Mouse (Mus musculus): ENCODE measurements around the gene Gpcpd1. TPM values are rescaled to one million over a fixed set of nuclear protein-coding genes. Genes with fewer than 3 reads are reported as not detected.
"Not testable (repeated sequence)": the region's sequence is repeated elsewhere in the genome, so short reads cannot be mapped to it uniquely, and the experiment has no call there.

Gene Gpcpd1
- polyA plus RNA-seq, 1 experiment from 2014 or later: 41.7 TPM

GRCm38 (mm10) chr2:132592126-132592525 lies 4.6 kb upstream of the Gpcpd1 start:
- Histone ChIP-seq H3K36me3 (ENCODE audit: control insufficient read depth, insufficient read depth, low read length) (no peaks in the 10 kb centered on the region), H3K27me3 (ENCODE audit: control insufficient read depth, insufficient read depth, low read length) (no peaks in the 10 kb centered on the region), H3K9ac (ENCODE audit: low read length) (no peak overlapping the region), H3K4me1 (ENCODE audit: control insufficient read depth, insufficient read depth, low read length) (no peaks in the 10 kb centered on the region), H3K27ac (ENCODE audit: low read depth, low read length) (no peak overlapping the region), H3K9me3 (ENCODE audit: control insufficient read depth, low read length) (no peaks in the 10 kb centered on the region), H3K4me3 (ENCODE audit: low read depth, low read length) (no peak overlapping the region), H3K4me2 (no peak overlapping the region)
- WGBS: 94% methylated on average over 3 of the region's 3 CpGs
- peak; percentile 8 for DNase-seq (ENCODE audit: low spot score, missing footprints)
- no peak for ATAC-seq (ENCODE audit: low FRiP score)

GRCm38 (mm10) chr2:132591579-132591978 lies 4.0 kb upstream of the Gpcpd1 start:
- H3K9ac ChIP-seq (ENCODE audit: low read length); H3K4me2 ChIP-seq; H3K36me3 ChIP-seq (ENCODE audit: control insufficient read depth, insufficient read depth, low read length); H3K4me1 ChIP-seq (ENCODE audit: control insufficient read depth, insufficient read depth, low read length); H3K4me3 ChIP-seq (ENCODE audit: low read depth, low read length); H3K9me3 ChIP-seq (ENCODE audit: control insufficient read depth, low read length); ATAC-seq (ENCODE audit: low FRiP score); H3K27ac ChIP-seq (ENCODE audit: low read depth, low read length); H3K27me3 ChIP-seq (ENCODE audit: control insufficient read depth, insufficient read depth, low read length): not testable (repeated sequence)
- peak; percentile 28 for DNase-seq (ENCODE audit: low spot score, missing footprints)
- 79% methylated on average over 3 of the region's 3 CpGs for WGBS

- DNase-seq (ENCODE audit: low spot score, missing footprints): peak; percentile 14
- Histone ChIP-seq H3K27me3 (ENCODE audit: control insufficient read depth, insufficient read depth, low read length) (no peaks in the 10 kb centered on the region), H3K27ac (ENCODE audit: low read depth, low read length) (no peak overlapping the region), H3K36me3 (ENCODE audit: control insufficient read depth, insufficient read depth, low read length) (no peaks in the 10 kb centered on the region), H3K4me1 (ENCODE audit: control insufficient read depth, insufficient read depth, low read length) (no peaks in the 10 kb centered on the region), H3K4me2 (no peak overlapping the region), H3K9me3 (ENCODE audit: control insufficient read depth, low read length) (no peaks in the 10 kb centered on the region), H3K4me3 (ENCODE audit: low read depth, low read length) (no peak overlapping the region), H3K9ac (ENCODE audit: low read length) (no peak overlapping the region)
- 84% methylated on average over 6 of the region's 6 CpGs for WGBS
- no peak for ATAC-seq (ENCODE audit: low FRiP score)
Observed at GRCm38 (mm10) chr2:132589906-132590538, 2.5 kb upstream of the Gpcpd1 start.

GRCm38 (mm10) chr2:132586006-132586405 lies 1.5 kb downstream of the Gpcpd1 start:
- 75% methylated on average over 3 of the region's 3 CpGs for WGBS
- no peak overlapping the region for H3K27ac ChIP-seq (ENCODE audit: low read depth, low read length)
- no peaks in the 10 kb centered on the region for H3K36me3 ChIP-seq (ENCODE audit: control insufficient read depth, insufficient read depth, low read length)
- no peak overlapping the region for H3K9ac ChIP-seq (ENCODE audit: low read length)
- no peaks in the 10 kb centered on the region for H3K27me3 ChIP-seq (ENCODE audit: control insufficient read depth, insufficient read depth, low read length)
- no peak overlapping the region for H3K4me2 ChIP-seq
- DNase-seq (ENCODE audit: low spot score, missing footprints) (peak; percentile 23), ATAC-seq (ENCODE audit: low FRiP score) (no peak)
- H3K4me1 ChIP-seq (ENCODE audit: control insufficient read depth, insufficient read depth, low read length): no peaks in the 10 kb centered on the region
- no peak overlapping the region for H3K4me3 ChIP-seq (ENCODE audit: low read depth, low read length)
- no peaks in the 10 kb centered on the region for H3K9me3 ChIP-seq (ENCODE audit: control insufficient read depth, low read length)

GRCm38 (mm10) chr2:132584191-132584590 lies 3.3 kb downstream of the Gpcpd1 start:
- ATAC-seq (ENCODE audit: low FRiP score): no peak
- no peak overlapping the region for H3K4me3 ChIP-seq (ENCODE audit: low read depth, low read length)
- peak; percentile 14 for DNase-seq (ENCODE audit: low spot score, missing footprints)
- WGBS: 90% methylated on average over 1 of the region's 1 CpGs
- no peaks in the 10 kb centered on the region for H3K36me3 ChIP-seq (ENCODE audit: control insufficient read depth, insufficient read depth, low read length)
- no peak overlapping the region for H3K9ac ChIP-seq (ENCODE audit: low read length)
- H3K27me3 ChIP-seq (ENCODE audit: control insufficient read depth, insufficient read depth, low read length): no peaks in the 10 kb centered on the region
- no peak overlapping the region for H3K27ac ChIP-seq (ENCODE audit: low read depth, low read length)
- no peak overlapping the region for H3K4me2 ChIP-seq
- H3K4me1 ChIP-seq (ENCODE audit: control insufficient read depth, insufficient read depth, low read length): no peaks in the 10 kb centered on the region
- no peaks in the 10 kb centered on the region; the same call in 1 of the 2 replicates for H3K9me3 ChIP-seq (ENCODE audit: control insufficient read depth, low read length)

- DNase-seq (ENCODE audit: low spot score, missing footprints): peak; percentile 39
- Histone ChIP-seq H3K4me1 (ENCODE audit: control insufficient read depth, insufficient read depth, low read length) (no peaks in the 10 kb centered on the region), H3K27ac (ENCODE audit: low read depth, low read length) (no peak overlapping the region), H3K9me3 (ENCODE audit: control insufficient read depth, low read length) (no peaks in the 10 kb centered on the region; the same call in 1 of the 2 replicates), H3K36me3 (ENCODE audit: control insufficient read depth, insufficient read depth, low read length) (no peaks in the 10 kb centered on the region), H3K4me2 (no peak overlapping the region), H3K9ac (ENCODE audit: low read length) (no peak overlapping the region), H3K4me3 (ENCODE audit: low read depth, low read length) (no peak overlapping the region), H3K27me3 (ENCODE audit: control insufficient read depth, insufficient read depth, low read length) (no peaks in the 10 kb centered on the region)
- no peak for ATAC-seq (ENCODE audit: low FRiP score)
- WGBS: 93% methylated on average over 3 of the region's 3 CpGs
Observed at GRCm38 (mm10) chr2:132583126-132583525, 4.4 kb downstream of the Gpcpd1 start.

- 76% methylated on average over 4 of the region's 4 CpGs for WGBS
- no peaks in the 10 kb centered on the region for H3K36me3 ChIP-seq (ENCODE audit: control insufficient read depth, insufficient read depth, low read length)
- H3K9me3 ChIP-seq (ENCODE audit: control insufficient read depth, low read length): no peaks in the 10 kb centered on the region; the same call in 1 of the 2 replicates
- H3K4me1 ChIP-seq (ENCODE audit: control insufficient read depth, insufficient read depth, low read length): no peaks in the 10 kb centered on the region
- no peak overlapping the region for H3K9ac ChIP-seq (ENCODE audit: low read length)
- H3K4me2 ChIP-seq: no peak overlapping the region
- H3K27me3 ChIP-seq (ENCODE audit: control insufficient read depth, insufficient read depth, low read length): no peaks in the 10 kb centered on the region
- no peak overlapping the region for H3K4me3 ChIP-seq (ENCODE audit: low read depth, low read length)
- DNase-seq (ENCODE audit: low spot score, missing footprints) (peak; percentile 33), ATAC-seq (ENCODE audit: low FRiP score) (no peak)
- H3K27ac ChIP-seq (ENCODE audit: low read depth, low read length): no peak overlapping the region
Observed at GRCm38 (mm10) chr2:132582227-132582626, 5.3 kb downstream of the Gpcpd1 start.

- H3K36me3 ChIP-seq (ENCODE audit: control insufficient read depth, insufficient read depth, low read length): no peaks in the 10 kb centered on the region
- 87% methylated on average over 3 of the region's 3 CpGs for WGBS
- no peak overlapping the region for H3K9ac ChIP-seq (ENCODE audit: low read length)
- no peaks in the 10 kb centered on the region for H3K27me3 ChIP-seq (ENCODE audit: control insufficient read depth, insufficient read depth, low read length)
- no peak overlapping the region for H3K4me2 ChIP-seq
- ATAC-seq (ENCODE audit: low FRiP score) (no peak), DNase-seq (ENCODE audit: low spot score, missing footprints) (peak; percentile 80)
- peaks cover 9% of the 10 kb centered on the region; the same call in 1 of the 2 replicates for H3K4me1 ChIP-seq (ENCODE audit: control insufficient read depth, insufficient read depth, low read length)
- H3K4me3 ChIP-seq (ENCODE audit: low read depth, low read length): no peak overlapping the region
- H3K9me3 ChIP-seq (ENCODE audit: control insufficient read depth, low read length): no peaks in the 10 kb centered on the region; the same call in 1 of the 2 replicates
- H3K27ac ChIP-seq (ENCODE audit: low read depth, low read length): no peak overlapping the region
Observed at GRCm38 (mm10) chr2:132579689-132580088, 7.8 kb downstream of the Gpcpd1 start.

- Histone ChIP-seq H3K9me3 (ENCODE audit: control insufficient read depth, low read length) (no peaks in the 10 kb centered on the region; the same call in 1 of the 2 replicates), H3K27me3 (ENCODE audit: control insufficient read depth, insufficient read depth, low read length) (no peaks in the 10 kb centered on the region), H3K27ac (ENCODE audit: low read depth, low read length) (no peak overlapping the region), H3K36me3 (ENCODE audit: control insufficient read depth, insufficient read depth, low read length) (no peaks in the 10 kb centered on the region), H3K4me2 (no peak overlapping the region), H3K4me3 (ENCODE audit: low read depth, low read length) (no peak overlapping the region; the same call in 1 of the 2 replicates), H3K9ac (ENCODE audit: low read length) (no peak overlapping the region), H3K4me1 (ENCODE audit: control insufficient read depth, insufficient read depth, low read length) (peaks cover 9% of the 10 kb centered on the region; the same call in 1 of the 2 replicates)
- 97% methylated on average over 3 of the region's 3 CpGs for WGBS
- no peak for DNase-seq (ENCODE audit: low spot score, missing footprints)
- ATAC-seq (ENCODE audit: low FRiP score): no peak
Observed at GRCm38 (mm10) chr2:132578711-132579110, 8.8 kb downstream of the Gpcpd1 start.
